Mouse (Mus musculus) heart, adult 8-10 months (tissue): Measurements from ENCODE around the gene Nprl3. TPM values are rescaled to one million over a fixed set of nuclear protein-coding genes. Genes with fewer than 3 reads are reported as not detected.

Experiments
- DNase-seq: peaks from one replicate; pipeline ENCODE4 v3.0.0; 2022; ENCODE audit warnings: low spot score
- total RNA-seq, 4 experiments: library from RNA; stranded (reverse); gene quantifications; 2 replicates each; pipeline ENCODE4 v1.2.4; 2022

The Nprl3 gene
- total RNA-seq, 4 experiments from 2014 or later: 27.3 to 29.9 (median 28.3) TPM

- no peak for DNase-seq
These were observed 21.9 kb downstream of the Nprl3 start for GRCm38 (mm10) chr11:32245614-32246013.

GRCm38 (mm10) chr11:32244617-32245016 is 22.9 kb downstream of the Nprl3 start:
- no peak for DNase-seq

- peak; percentile 50 for DNase-seq
These were observed 23.4 kb downstream of the Nprl3 start for GRCm38 (mm10) chr11:32244064-32244463.

GRCm38 (mm10) chr11:32243205-32243955 is 24.1 kb downstream of the Nprl3 start:
- no peak for DNase-seq

GRCm38 (mm10) chr11:32242209-32242608 is 25.3 kb downstream of the Nprl3 start:
- no peak for DNase-seq

GRCm38 (mm10) chr11:32241391-32241790 is 26.1 kb downstream of the Nprl3 start:
- DNase-seq: no peak

- DNase-seq: peak; percentile 67
These were observed 29.2 kb downstream of the Nprl3 start for GRCm38 (mm10) chr11:32238093-32238860.

- no peak for DNase-seq
These were observed 30.1 kb downstream of the Nprl3 start for GRCm38 (mm10) chr11:32237411-32237795.

- DNase-seq: no peak
These were observed 30.6 kb downstream of the Nprl3 start for GRCm38 (mm10) chr11:32236712-32237410.

GRCm38 (mm10) chr11:32236132-32236531 is 31.4 kb downstream of the Nprl3 start:
- DNase-seq: no peak

- DNase-seq: peak; percentile 68
These were observed 31.9 kb downstream of the Nprl3 start for GRCm38 (mm10) chr11:32235646-32236045.

GRCm38 (mm10) chr11:32234816-32235485 is 32.6 kb downstream of the Nprl3 start:
- no peak for DNase-seq

- no peak for DNase-seq
These were observed 33.6 kb downstream of the Nprl3 start for GRCm38 (mm10) chr11:32233895-32234294.

GRCm38 (mm10) chr11:32232848-32233247 is 34.7 kb downstream of the Nprl3 start:
- no peak for DNase-seq

GRCm38 (mm10) chr11:32231125-32231524 is 36.4 kb downstream of the Nprl3 start:
- DNase-seq: no peak

GRCm38 (mm10) chr11:32230220-32230619 is 37.3 kb downstream of the Nprl3 start:
- no peak for DNase-seq

GRCm38 (mm10) chr11:32228292-32228845 is 39.1 kb downstream of the Nprl3 start:
- no peak for DNase-seq

GRCm38 (mm10) chr11:32227555-32227954 is 40.0 kb downstream of the Nprl3 start:
- no peak for DNase-seq

- no peak for DNase-seq
These were observed 40.5 kb downstream of the Nprl3 start for GRCm38 (mm10) chr11:32227041-32227440.

- DNase-seq: peak; percentile 88
These were observed 41.2 kb downstream of the Nprl3 start, which contains the start of gene Mpg for GRCm38 (mm10) chr11:32226124-32226871. Gene Mpg, plus strand, starts transcription at chr11:32226505.
